Mouse (Mus musculus) forebrain, postnatal 0 days (tissue): ENCODE data around the gene Jagn1. TPM values are rescaled to one million over a fixed set of nuclear protein-coding genes. Genes with fewer than 3 reads are reported as not detected.
A peak's percentile ranks its signal among the peaks of the same experiment; 100 is the strongest.

Experiments
- ATAC-seq: fragments of 200-750 bp; cut with Nextera tagmentation; 2 replicates; pipeline ENCODE4 v1.8.0; 2017; ENCODE audit warnings: mild to moderate bottlenecking, moderate library complexity
- DNase-seq: peaks from one replicate; pipeline ENCODE4 v3.0.0-alpha.2; 2015
- H3K27ac ChIP-seq: fragments of 300-500 bp; sonication (generic); 2 replicates; pipeline ENCODE4 v1.5.1; 2014; ENCODE audit warnings: low read depth, mild to moderate bottlenecking, antibody characterized with exemption, low read length, moderate library complexity, mixed read lengths
- H3K27me3 ChIP-seq: fragments of 300-500 bp; sonication (generic); 2 replicates; pipeline ENCODE4 v1.6.1; 2014; ENCODE audit warnings: mild to moderate bottlenecking, low read length, mixed read lengths; ENCODE audit not compliant: insufficient read depth
- H3K36me3 ChIP-seq: fragments of 300-500 bp; sonication (generic); 2 replicates; pipeline ENCODE4 v1.6.1; 2014; ENCODE audit warnings: mild to moderate bottlenecking, moderate library complexity; ENCODE audit not compliant: insufficient read depth
- H3K4me1 ChIP-seq: fragments of 300-500 bp; sonication (generic); 2 replicates; pipeline ENCODE4 v1.6.1; 2014; ENCODE audit warnings: antibody characterized with exemption; ENCODE audit not compliant: insufficient read depth
- H3K4me2 ChIP-seq: fragments of 300-500 bp; sonication (generic); 2 replicates; pipeline ENCODE4 v1.6.1; 2014; ENCODE audit warnings: low read depth, mild to moderate bottlenecking, moderate library complexity
- H3K4me3 ChIP-seq: fragments of 300-500 bp; sonication (generic); 2 replicates; pipeline ENCODE4 v1.5.1; 2014; ENCODE audit warnings: low read depth, low read length, mixed read lengths
- H3K9ac ChIP-seq: fragments of 300-500 bp; sonication (generic); 2 replicates; pipeline ENCODE4 v1.6.1; 2014; ENCODE audit warnings: mild to moderate bottlenecking
- H3K9me3 ChIP-seq: fragments of 300-500 bp; sonication (generic); 2 replicates; pipeline ENCODE4 v1.6.1; 2016; ENCODE audit warnings: low read length
- CTCF ChIP-seq: sonication (generic); IDR thresholded peaks from 2 replicates; pipeline ENCODE4 v1.5.1; 2016; ENCODE audit warnings: antibody characterized with exemption, control low read depth, low read depth
- WGBS: fragments of 180-500 bp; shearing (Covaris S2); extraction: QIAGEN DNeasy Blood & Tissue Kit; methylation state at CpG from one replicate; pipeline ENCODE4 v1.1.7; 2014; 5-methylcytosine and 5-hydroxymethylcytosine counted together
- polyA plus RNA-seq: library from polyadenylated mRNA; unstranded; fragments of >200 nt; fragmentation: Nextera tagmentation; extraction: Ambion mirVana; gene quantifications from 2 replicates; pipeline ENCODE4 v1.2.1, GENCODE M21; 2015
- total RNA-seq: library from RNA; depleted of rRNA; stranded (reverse); fragments of >200 nt; gene quantifications from 2 replicates; pipeline ENCODE4 v1.2.3, GENCODE M21; 2014

Jagn1 gene
- total and polyA plus RNA-seq, 2 experiments from 2014 or later: 37.7 to 81.8 TPM

- TF ChIP-seq CTCF: no peak
- Histone ChIP-seq H3K36me3 (peaks cover 16% of the 10 kb centered on the region), H3K27ac (no peak overlapping the region), H3K4me1 (no peaks in the 10 kb centered on the region), H3K27me3 (no peaks in the 10 kb centered on the region), H3K9ac (no peak overlapping the region), H3K9me3 (no peaks in the 10 kb centered on the region), H3K4me3 (no peak overlapping the region), H3K4me2 (no peak overlapping the region)
- DNase-seq (no peak), ATAC-seq (no peak)
- WGBS: 79% methylated on average over 12 of the region's 12 CpGs
These were observed 37.5 kb upstream of the Jagn1 start for GRCm38 (mm10) chr6:113404649-113405448.

DNA sequence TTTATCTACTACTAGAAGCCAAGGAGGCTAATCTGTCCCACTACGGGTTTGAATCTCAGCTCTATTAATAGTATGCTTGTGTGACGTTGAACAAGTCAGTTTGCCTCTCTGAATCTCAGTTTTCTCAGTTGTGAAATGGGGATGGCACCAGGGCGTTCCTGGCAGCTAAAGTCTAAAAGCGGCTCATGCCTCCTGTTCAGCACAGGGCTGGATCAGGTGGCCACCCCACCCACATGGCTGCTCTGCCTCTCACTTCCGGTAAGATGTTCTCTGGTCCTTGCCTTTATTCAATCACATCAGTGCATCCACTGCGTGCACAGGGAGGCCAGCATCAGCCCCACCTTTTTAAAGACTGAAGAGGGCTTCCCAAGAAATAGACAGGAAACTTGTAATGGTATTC lies 36.9 kb upstream of the Jagn1 start:
- Histone ChIP-seq H3K27me3 (no peaks in the 10 kb centered on the region), H3K4me3 (no peak overlapping the region), H3K9ac (no peak overlapping the region), H3K9me3 (no peaks in the 10 kb centered on the region), H3K4me2 (no peak overlapping the region), H3K4me1 (no peaks in the 10 kb centered on the region), H3K27ac (no peak overlapping the region), H3K36me3 (peaks cover 16% of the 10 kb centered on the region)
- TF ChIP-seq CTCF: no peak
- WGBS: 90% methylated on average over 6 of the region's 6 CpGs
- ATAC-seq: no peak
- DNase-seq: no peak

GRCm38 (mm10) chr6:113406683-113407082 lies 35.7 kb upstream of the Jagn1 start:
- H3K27me3 ChIP-seq: no peaks in the 10 kb centered on the region
- DNase-seq (no peak), ATAC-seq (no peak)
- H3K9ac ChIP-seq: no peak overlapping the region
- H3K27ac ChIP-seq: no peak overlapping the region
- no peak overlapping the region for H3K4me3 ChIP-seq
- peaks cover 10% of the 10 kb centered on the region for H3K36me3 ChIP-seq
- TF ChIP-seq CTCF: peak; percentile 39
- H3K9me3 ChIP-seq: no peaks in the 10 kb centered on the region
- 77% methylated on average over 9 of the region's 9 CpGs for WGBS
- no peaks in the 10 kb centered on the region for H3K4me1 ChIP-seq
- no peak overlapping the region for H3K4me2 ChIP-seq

GRCm38 (mm10) chr6:113410001-113410400 lies 32.4 kb upstream of the Jagn1 start:
- Histone ChIP-seq H3K9me3 (no peaks in the 10 kb centered on the region), H3K4me2 (no peak overlapping the region), H3K27ac (no peak overlapping the region), H3K4me1 (no peaks in the 10 kb centered on the region), H3K27me3 (no peaks in the 10 kb centered on the region), H3K36me3 (peaks cover 16% of the 10 kb centered on the region), H3K4me3 (no peak overlapping the region), H3K9ac (no peak overlapping the region)
- 87% methylated on average over 1 of the region's 1 CpGs for WGBS
- DNase-seq (no peak), ATAC-seq (no peak)
- no peak for TF ChIP-seq CTCF

DNA sequence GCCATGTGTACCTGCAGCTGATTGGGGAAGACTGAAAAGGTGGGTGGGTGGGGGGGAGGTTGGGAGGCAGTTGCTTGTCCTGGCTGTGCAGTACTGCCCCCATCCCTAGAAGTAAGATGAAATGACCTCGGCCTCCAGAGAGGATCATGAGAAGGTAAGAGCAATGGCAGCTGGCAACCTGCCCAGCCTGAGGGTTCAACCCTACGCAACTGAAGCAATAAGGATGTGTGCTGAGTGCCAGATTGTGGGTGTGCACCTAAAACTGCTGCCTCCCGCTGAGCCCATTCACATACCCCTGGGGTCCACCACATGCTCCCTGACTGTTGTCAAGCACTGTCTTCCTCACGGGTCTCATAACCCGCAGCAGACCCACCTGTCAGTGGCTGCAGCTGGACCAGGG lies 26.0 kb upstream of the Jagn1 start:
- no peak for TF ChIP-seq CTCF

DNA sequence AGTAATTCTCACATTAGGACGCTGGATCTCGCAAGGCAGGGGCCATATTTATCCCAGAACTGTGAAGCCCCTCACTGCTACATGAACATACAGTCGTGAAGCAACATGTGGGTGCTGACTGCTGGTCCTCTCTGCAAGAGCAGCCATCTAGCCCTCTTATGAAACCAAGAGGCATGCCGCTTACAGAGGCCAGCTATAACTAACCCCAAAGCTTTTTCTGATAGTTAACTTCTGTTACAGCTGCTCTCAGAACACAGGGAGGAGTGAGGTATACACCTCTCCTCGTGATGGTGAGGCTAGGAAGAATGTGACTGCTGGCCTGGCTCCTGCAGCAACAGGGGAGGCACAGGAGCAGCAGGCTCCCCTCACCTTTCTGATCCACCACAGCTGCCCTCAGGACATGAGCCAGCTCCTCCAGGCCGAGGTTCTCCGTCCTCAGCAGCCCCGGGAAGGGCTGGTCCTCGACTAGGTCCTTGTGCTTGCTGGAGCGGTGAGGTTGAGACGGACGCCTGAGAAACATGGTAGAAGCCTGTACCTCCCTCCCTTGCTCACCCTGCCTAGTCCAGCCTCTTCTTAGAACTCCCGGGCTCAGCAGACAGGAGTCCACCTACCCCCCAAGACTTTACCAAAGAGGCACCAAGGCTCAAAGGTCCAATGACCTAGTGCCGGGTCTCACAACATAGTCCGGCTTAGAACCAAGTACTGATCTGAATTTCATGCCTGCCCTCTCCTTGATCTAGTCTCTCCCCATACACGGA lies 23.7 kb upstream of the Jagn1 start:
- H3K36me3 ChIP-seq: no peaks in the 10 kb centered on the region; the same call in 1 of the 2 replicates
- 12% methylated on average over 16 of the region's 16 CpGs for WGBS
- no peaks in the 10 kb centered on the region for H3K27me3 ChIP-seq
- peak; percentile 62 for ATAC-seq
- DNase-seq: no peak
- H3K4me1 ChIP-seq: no peaks in the 10 kb centered on the region
- peak overlapping the region; percentile 63 for H3K9ac ChIP-seq
- peak overlapping the region; percentile 59 for H3K4me3 ChIP-seq
- peak overlapping the region; percentile 82 for H3K4me2 ChIP-seq
- TF ChIP-seq CTCF: no peak
- H3K9me3 ChIP-seq: no peaks in the 10 kb centered on the region
- H3K27ac ChIP-seq: peak overlapping the region; percentile 17; the same call in 1 of the 2 replicates

More for the DNA sequence above, 26.0 kb upstream of the Jagn1 start:
- Histone ChIP-seq H3K4me1 (no peaks in the 10 kb centered on the region), H3K9me3 (no peaks in the 10 kb centered on the region), H3K36me3 (peaks cover 6% of the 10 kb centered on the region), H3K4me2 (no peak overlapping the region), H3K27me3 (no peaks in the 10 kb centered on the region), H3K27ac (no peak overlapping the region), H3K9ac (no peak overlapping the region), H3K4me3 (no peak overlapping the region)
- whole genome bisulfite sequencing: 75% methylated on average over 5 of the region's 5 CpGs
- DNase-seq (no peak), ATAC-seq (no peak)

- Histone ChIP-seq H3K27me3 (no peaks in the 10 kb centered on the region), H3K9ac (peak within 1 kb of the TSS; percentile 63), H3K4me1 (no peaks in the 10 kb centered on the region), H3K27ac (peak within 1 kb of the TSS; percentile 17; the same call in 1 of the 2 replicates), H3K4me3 (peak within 1 kb of the TSS; percentile 59), H3K4me2 (peak within 1 kb of the TSS; percentile 82), H3K36me3 (no peaks in the 10 kb centered on the region; the same call in 1 of the 2 replicates), H3K9me3 (no peaks in the 10 kb centered on the region)
- WGBS: under 1% methylated on average over 25 of the region's 25 CpGs
- TF ChIP-seq CTCF: no peak
- ATAC-seq (peak; percentile 100), DNase-seq (peak; percentile 99)
These were observed 23.2 kb upstream of the Jagn1 start, which contains the start of gene Rpusd3 for GRCm38 (mm10) chr6:113419199-113419587. TSS of gene Rpusd3 (minus strand) at chr6:113419340.
